Mouse (Mus musculus): ENCODE data around the gene Pus7l.

Pus7l gene

GRCm38 (mm10) chr15:94543409-94544051 is at the start of gene Pus7l, which contains the start of gene Irak4:
Gene Pus7l, minus strand, starts transcription at chr15:94543547.
Gene Irak4, plus strand, starts transcription at chr15:94543643.
- ATAC-seq (ENCODE audit: insufficient number of reproducible peaks, low FRiP score, low TSS enrichment), result peak; percentile 94

- no peak for ATAC-seq (ENCODE audit: insufficient number of reproducible peaks, low FRiP score, low TSS enrichment)
Measured at GRCm38 (mm10) chr15:94591356-94591755, 48.0 kb upstream of the Pus7l start.

GRCm38 (mm10) chr15:94590083-94590482 is 46.7 kb upstream of the Pus7l start:
- no peak for ATAC-seq (ENCODE audit: insufficient number of reproducible peaks, low FRiP score, low TSS enrichment)

GRCm38 (mm10) chr15:94589219-94590075 is 46.1 kb upstream of the Pus7l start, which contains the start of gene Twf1:
Gene Twf1, minus strand, starts transcription at chr15:94589889.
- ATAC-seq (ENCODE audit: insufficient number of reproducible peaks, low FRiP score, low TSS enrichment), result peak; percentile 97

GRCm38 (mm10) chr15:94587826-94588715 is 44.7 kb upstream of the Pus7l start:
- no peak for ATAC-seq (ENCODE audit: insufficient number of reproducible peaks, low FRiP score, low TSS enrichment)

GRCm38 (mm10) chr15:94584738-94585137 is 41.4 kb upstream of the Pus7l start:
- no peak for ATAC-seq (ENCODE audit: insufficient number of reproducible peaks, low FRiP score, low TSS enrichment)

GRCm38 (mm10) chr15:94583153-94583552 is 39.8 kb upstream of the Pus7l start:
- no peak for ATAC-seq (ENCODE audit: insufficient number of reproducible peaks, low FRiP score, low TSS enrichment)

GRCm38 (mm10) chr15:94582000-94582593 is 38.8 kb upstream of the Pus7l start:
- no peak for ATAC-seq (ENCODE audit: insufficient number of reproducible peaks, low FRiP score, low TSS enrichment)

- ATAC-seq (ENCODE audit: insufficient number of reproducible peaks, low FRiP score, low TSS enrichment), result no peak
Measured at GRCm38 (mm10) chr15:94574566-94575268, 31.4 kb upstream of the Pus7l start.

- ATAC-seq (ENCODE audit: insufficient number of reproducible peaks, low FRiP score, low TSS enrichment), result no peak
Measured at GRCm38 (mm10) chr15:94572746-94573145, 29.4 kb upstream of the Pus7l start.

- ATAC-seq (ENCODE audit: insufficient number of reproducible peaks, low FRiP score, low TSS enrichment), result no peak
Measured at GRCm38 (mm10) chr15:94571501-94571900, 28.2 kb upstream of the Pus7l start.

GRCm38 (mm10) chr15:94568496-94569182 is 25.3 kb upstream of the Pus7l start:
- ATAC-seq (ENCODE audit: insufficient number of reproducible peaks, low FRiP score, low TSS enrichment), result no peak

- ATAC-seq (ENCODE audit: insufficient number of reproducible peaks, low FRiP score, low TSS enrichment), result no peak
Measured at GRCm38 (mm10) chr15:94565854-94566253, 22.5 kb upstream of the Pus7l start.

- ATAC-seq (ENCODE audit: insufficient number of reproducible peaks, low FRiP score, low TSS enrichment), result no peak
Measured at GRCm38 (mm10) chr15:94564909-94565308, 21.6 kb upstream of the Pus7l start.

GRCm38 (mm10) chr15:94558895-94559656 is 15.7 kb upstream of the Pus7l start:
- ATAC-seq (ENCODE audit: insufficient number of reproducible peaks, low FRiP score, low TSS enrichment), result no peak

GRCm38 (mm10) chr15:94557442-94557841 is 14.1 kb upstream of the Pus7l start:
- ATAC-seq (ENCODE audit: insufficient number of reproducible peaks, low FRiP score, low TSS enrichment), result peak; percentile 82

GRCm38 (mm10) chr15:94553536-94553935 is 10.2 kb upstream of the Pus7l start:
- ATAC-seq (ENCODE audit: insufficient number of reproducible peaks, low FRiP score, low TSS enrichment), result no peak

GRCm38 (mm10) chr15:94544844-94545243 is 1.5 kb upstream of the Pus7l start:
- ATAC-seq (ENCODE audit: insufficient number of reproducible peaks, low FRiP score, low TSS enrichment), result no peak
